Mouse (Mus musculus) natural killer cell, adult 2 months (primary cell): ENCODE measurements around the gene Meltf.
"Not testable (repeated sequence)": the region's sequence is repeated elsewhere in the genome, so short reads cannot be mapped to it uniquely, and the experiment has no call there.

Experiments
- DNase-seq, 2 experiments: peaks; one replicate each; pipeline ENCODE4 v3.0.0; 2022; ENCODE audit warnings: low spot score in 2 of 2

Gene Meltf

GRCm38 (mm10) chr16:31933751-31934549 is 55.3 kb downstream of the Meltf start, which contains the start of gene Pigz:
Gene Pigz (plus strand): TSS chr16:31933851.
- DNase-seq, result no peak

DNA sequence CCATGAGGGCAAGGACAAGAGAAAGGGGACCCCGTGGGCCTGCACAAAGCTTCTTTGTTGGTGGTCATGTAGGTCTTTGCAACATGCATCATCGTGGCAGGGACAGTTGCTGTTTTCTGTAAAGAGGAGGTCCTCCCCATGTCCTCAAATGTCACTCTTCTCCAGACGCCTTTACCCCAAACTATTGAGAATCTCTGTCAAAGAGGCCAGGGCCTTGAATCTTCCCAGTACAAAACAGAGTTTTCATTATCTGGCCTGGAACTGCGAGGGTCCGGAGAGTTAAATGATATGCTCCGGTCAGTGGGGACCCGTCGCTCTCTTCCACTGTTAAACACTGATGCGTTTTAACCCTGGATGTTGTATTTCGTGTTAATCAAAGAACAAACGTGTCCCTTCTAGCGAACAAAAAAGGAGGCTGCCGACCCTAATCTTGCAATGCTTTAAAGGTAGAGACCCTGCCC is 56.0 kb downstream of the Meltf start:
- DNase-seq, result no peak

GRCm38 (mm10) chr16:31935091-31935979 is 56.7 kb downstream of the Meltf start:
- no peak for DNase-seq

DNA sequence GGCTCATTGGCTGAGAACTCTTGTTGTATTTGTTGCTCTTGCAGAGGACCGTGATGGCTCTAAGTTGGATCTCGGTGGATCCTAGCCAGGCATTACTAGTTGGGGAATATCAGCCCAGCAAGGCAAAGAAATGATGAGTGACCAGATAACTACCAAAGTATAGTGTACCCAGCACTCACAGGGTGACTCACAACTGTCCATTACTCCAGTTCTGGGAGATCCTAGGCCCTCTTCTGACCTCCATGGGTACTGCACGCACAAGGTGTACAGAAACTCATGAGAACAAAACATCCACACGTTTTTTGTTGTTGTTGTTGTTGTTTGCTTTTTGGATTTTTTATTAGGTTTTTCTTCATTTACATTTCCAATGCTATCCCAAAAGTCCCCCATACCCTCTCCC is 58.0 kb downstream of the Meltf start:
- no peak for DNase-seq

GRCm38 (mm10) chr16:31938856-31939255 is 60.2 kb downstream of the Meltf start:
- no peak for DNase-seq

DNA sequence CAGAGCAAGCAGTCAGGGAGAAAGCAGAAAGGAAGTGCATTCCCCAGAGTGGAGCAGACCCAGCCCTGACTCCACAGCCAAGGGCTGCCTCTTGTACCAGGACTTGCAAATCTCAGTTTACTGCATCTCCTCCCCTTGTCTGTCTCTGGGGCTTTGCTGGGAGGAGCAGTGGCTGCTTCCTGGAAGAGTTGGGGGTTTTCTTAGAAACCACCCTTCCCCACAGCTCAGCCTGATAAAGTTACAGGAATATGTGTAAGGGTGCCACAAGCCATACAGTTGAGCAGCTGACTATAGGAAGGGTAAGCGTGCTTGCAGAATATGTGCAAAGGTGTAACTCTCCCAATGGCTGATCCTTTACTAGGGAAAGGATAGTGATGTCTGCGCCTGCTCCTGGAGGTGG is 62.0 kb downstream of the Meltf start:
- DNase-seq, result no peak

GRCm38 (mm10) chr16:31943980-31944379 is 65.4 kb downstream of the Meltf start:
- peak; percentile 62 to 76 for DNase-seq

DNA sequence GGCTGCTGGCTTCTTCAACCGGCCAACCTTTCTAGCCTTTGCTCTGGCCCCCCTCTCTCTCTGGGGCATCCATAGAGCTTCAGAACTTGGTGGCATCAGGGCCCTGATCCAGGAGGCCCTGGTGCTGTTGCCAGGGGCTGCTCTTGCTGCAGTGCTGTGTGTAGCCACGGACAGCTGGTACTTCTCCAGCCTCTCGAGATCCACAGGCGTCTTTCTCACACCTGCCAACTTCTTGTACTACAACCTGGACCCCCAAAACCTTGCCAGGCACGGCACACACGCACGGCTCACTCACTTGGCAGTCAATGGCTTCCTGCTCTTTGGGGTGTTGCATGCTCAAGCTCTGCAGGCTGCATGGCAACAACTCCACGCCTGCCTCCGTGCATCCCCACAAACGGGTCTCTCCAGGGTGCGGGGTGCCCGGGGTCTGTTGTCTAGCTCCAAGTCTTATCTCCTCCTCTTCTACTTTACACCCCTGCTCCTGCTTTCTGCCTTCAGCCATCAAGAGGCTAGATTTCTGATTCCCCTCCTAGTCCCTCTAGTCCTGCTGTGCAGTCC is 66.2 kb downstream of the Meltf start:
- no peak for DNase-seq

DNA sequence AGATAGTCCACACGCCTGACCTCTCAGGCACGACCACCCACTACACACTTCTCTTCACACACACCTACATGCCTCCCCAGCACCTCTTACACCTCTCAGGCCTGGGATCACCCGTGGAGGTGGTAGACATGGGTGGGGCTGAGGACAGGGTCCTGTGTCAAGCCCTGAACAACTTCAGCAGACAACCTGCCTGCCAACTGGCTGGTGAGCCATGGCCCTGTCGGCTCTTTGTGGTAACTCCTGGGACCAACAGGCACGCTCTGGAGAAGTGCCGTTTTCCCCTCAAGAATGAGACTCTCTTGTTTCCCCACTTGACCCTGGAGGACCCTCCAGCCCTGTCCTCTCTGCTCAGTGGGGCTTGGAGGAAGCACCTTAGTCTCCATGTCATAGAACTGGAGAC is 66.8 kb downstream of the Meltf start:
- no peak for DNase-seq

DNA sequence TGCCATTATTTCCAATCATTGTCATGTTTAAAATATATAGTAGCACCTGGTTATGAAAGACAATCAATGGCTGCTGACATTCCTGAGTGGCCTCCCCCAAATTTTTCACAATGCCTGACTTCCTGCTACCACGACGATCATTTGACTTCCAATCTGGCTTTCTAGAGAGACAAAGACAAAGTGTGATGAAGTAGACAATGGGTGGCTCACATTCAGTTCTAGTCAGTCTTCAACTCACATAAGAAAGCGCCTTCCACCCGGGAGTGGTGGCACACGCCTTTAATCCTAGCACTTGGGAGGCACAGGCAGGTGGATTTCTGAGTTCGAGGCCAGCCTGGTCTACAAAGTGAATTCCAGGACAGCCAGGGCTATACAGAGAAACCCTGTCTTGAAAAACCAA is 67.4 kb downstream of the Meltf start:
- not testable (repeated sequence) for DNase-seq

GRCm38 (mm10) chr16:31947333-31947732 is 68.7 kb downstream of the Meltf start:
- no peak for DNase-seq

GRCm38 (mm10) chr16:31947901-31948316 is 69.3 kb downstream of the Meltf start:
- no peak for DNase-seq

GRCm38 (mm10) chr16:31948345-31948774 is 69.8 kb downstream of the Meltf start, which contains the start of the genes 0610012G03Rik and Ncbp2:
Gene 0610012G03Rik (minus strand): TSS chr16:31948494.
Gene Ncbp2 (plus strand): TSS chr16:31948513.
- DNase-seq, result peak; percentile 92 to 94
